Mouse (Mus musculus) kidney, adult 10 weeks (tissue): Measurements from ENCODE around the gene Galc. TPM values are rescaled to one million over a fixed set of nuclear protein-coding genes. Genes with fewer than 3 reads are reported as not detected.

Experiments used
- polyA plus RNA-seq: library from polyadenylated mRNA; stranded (reverse); fragments of 350-450 nt; fragmentation: Illumina TruSeq; extraction: RNeasy Lipid Tissue Mini Kit (QIAGEN cat#74804); gene quantifications from one replicate; pipeline ENCODE4 v1.2.3, GENCODE M21; 2014; ENCODE audit warnings: low read depth, low replicate concordance

Galc gene
- polyA plus RNA-seq = 101 TPM

GRCm38 (mm10) chr12:98258845-98259517 is at the start of gene Galc:
Gene Galc, minus strand, starts transcription at chr12:98259459.

DNA sequence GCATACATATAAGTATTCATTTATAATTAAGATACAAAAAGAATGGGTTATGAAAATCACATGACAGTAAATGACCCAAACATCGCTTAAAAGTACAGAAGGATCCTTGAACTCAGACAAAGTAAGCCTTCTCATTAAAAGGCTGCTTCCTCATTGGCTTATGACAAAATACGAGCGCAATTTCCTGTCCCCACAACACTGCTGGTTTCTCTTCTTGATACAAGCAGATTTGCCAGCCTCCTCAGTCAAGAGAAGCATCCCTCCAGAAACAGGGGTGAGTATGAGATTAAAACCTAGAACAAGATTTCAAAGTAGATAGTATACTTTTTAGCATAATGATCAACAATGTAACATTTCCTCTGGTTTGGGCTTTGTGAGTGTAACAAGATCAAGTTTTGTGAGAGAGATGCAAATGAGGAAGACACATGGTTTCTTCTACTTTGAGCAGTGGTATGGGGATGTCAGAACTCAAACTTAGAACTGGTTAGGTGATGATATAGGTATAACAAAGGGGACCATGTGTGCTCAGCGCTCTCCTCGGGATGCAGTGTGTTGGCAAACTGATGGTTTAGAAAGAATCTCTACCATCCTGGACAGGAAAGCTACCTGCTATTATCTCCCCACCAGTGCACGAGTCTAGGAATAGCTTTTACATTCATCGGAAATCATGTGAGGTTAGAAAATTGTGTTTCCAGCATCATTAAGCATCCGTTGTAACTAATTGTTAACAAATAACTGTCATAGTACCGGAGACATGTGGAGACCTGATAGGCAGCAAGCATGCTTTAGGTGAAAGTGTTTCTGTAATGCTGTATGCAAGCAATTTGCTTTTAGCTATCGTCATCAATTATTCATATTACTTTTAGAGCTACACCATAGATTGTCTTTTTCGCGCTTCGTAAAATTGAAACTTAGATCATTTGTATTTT is 9.4 kb upstream of the Galc start, which contains the start of gene Gpr65:
Gene Gpr65 (plus strand): TSS at position 195 of the 929 bp plus-strand sequence.

Other genes starting within 250 kb of the Galc start
- 2.5 TPM for gene Gpr65, start 9.2 kb upstream of the Galc start, polyA plus RNA-seq